In the genomic region with DNA sequence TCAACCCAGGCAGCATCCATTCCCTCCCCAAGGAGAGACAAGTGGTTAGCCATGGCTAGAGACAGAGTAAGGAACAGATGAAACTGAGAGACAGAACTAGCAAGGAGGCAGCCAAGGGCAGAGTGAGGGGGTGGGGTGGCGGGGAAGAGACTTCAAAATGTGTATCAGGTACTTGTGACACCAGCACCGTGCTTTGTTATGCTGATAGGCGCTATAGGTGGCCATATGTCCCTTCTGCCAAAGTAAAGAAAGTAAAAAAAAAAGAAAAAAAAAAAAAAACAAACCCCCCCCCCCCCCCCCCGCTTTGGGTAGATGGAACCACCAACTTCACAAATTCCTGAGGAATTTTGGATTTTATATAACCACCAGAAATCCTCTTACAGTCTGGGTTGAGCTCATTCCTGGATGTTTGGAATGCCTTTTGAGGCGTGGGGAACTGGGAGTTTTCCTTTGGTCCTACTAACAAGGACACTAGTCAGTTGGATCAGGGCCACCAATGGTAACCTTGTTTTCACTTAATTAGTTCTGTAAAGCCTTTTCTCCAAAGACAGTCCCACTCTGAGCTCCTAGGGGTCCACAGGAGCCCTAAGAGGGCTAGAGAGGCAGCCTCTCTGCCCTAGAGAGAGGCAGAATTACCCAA, we compare ENCODE assay signal across 12 mouse cellular contexts. TPM values are rescaled to one million over a fixed set of nuclear protein-coding genes. Genes with fewer than 3 reads are reported as not detected.
DNase-seq lines count a peak whose midpoint lies in the region; ATAC-seq and TF ChIP-seq lines count a peak whose summit lies in the region.
"Had no signal": no experiment of that assay in that cellular context is flagged by ENCODE, and none has a peak within 500 bp of the region (broad histone marks: within the 10 kb centered on the region; RNA-seq: fewer than 3 reads in every experiment).

No protein-coding gene starts in this region.

- peak; percentile 34 for DNase-seq in kidney, postnatal 0 days (ENCODE audit: low spot score)
- DNase-seq in ES-CJ7 (ENCODE audit: low read depth, low spot score): peak; percentile 88
- peak; percentile 84 for DNase-seq in R1 (ENCODE audit: low read depth, low spot score)
- no peak for DNase-seq in liver, embryonic 14.5 days (ENCODE audit: low read depth in 3 of 3, low spot score in 3 of 3)
- no peak for DNase-seq in embryo, embryonic 11 days
- DNase-seq in adipocyte (ENCODE audit: low spot score): no peak
- DNase-seq: cerebellum, postnatal 36 days; gastrocnemius, postnatal 25 days; kidney, adult 11 months; right cerebral cortex, postnatal 4 days had no signal

- no peaks in the 10 kb centered on the region for H3K9me3 ChIP-seq in kidney, postnatal 0 days (replicated peaks; ENCODE audit: low read length)
- no peaks in the 10 kb centered on the region for H3K9me3 ChIP-seq in kidney, embryonic 16.5 days (ENCODE audit: low read length)
- no peaks in the 10 kb centered on the region for H3K9me3 ChIP-seq in liver, embryonic 14.5 days (ENCODE audit: control insufficient read depth, low read length)

- no peaks in the 10 kb centered on the region for H3K36me3 ChIP-seq in kidney, postnatal 0 days (ENCODE audit: insufficient read depth, low read length)
- H3K36me3 ChIP-seq in kidney, embryonic 16.5 days (ENCODE audit: insufficient read depth, low read length): no peaks in the 10 kb centered on the region
- no peaks in the 10 kb centered on the region for H3K36me3 ChIP-seq in liver, embryonic 14.5 days (replicated peaks; ENCODE audit: control insufficient read depth, insufficient read depth, low read depth)

- H3K27me3 ChIP-seq in kidney, postnatal 0 days (ENCODE audit: insufficient read depth, low read length): no peaks in the 10 kb centered on the region
- no peaks in the 10 kb centered on the region for H3K27me3 ChIP-seq in kidney, embryonic 16.5 days (ENCODE audit: insufficient read depth, low read length)
- no peaks in the 10 kb centered on the region for H3K27me3 ChIP-seq in liver, embryonic 14.5 days (ENCODE audit: control insufficient read depth, insufficient read depth, low read length)
- H3K27me3 ChIP-seq: Patski had no signal

- H3K27ac ChIP-seq in kidney, postnatal 0 days: no peak overlapping the region
- no peak overlapping the region for H3K27ac ChIP-seq in kidney, embryonic 16.5 days (ENCODE audit: low read length)
- peak overlapping the region; percentile 53 for H3K27ac ChIP-seq in liver, embryonic 14.5 days

- TF ChIP-seq CTCF in kidney, postnatal 0 days (IDR thresholded peaks at IDR 0.05; ENCODE audit: low read depth): no peak
- TF ChIP-seq CTCF in liver, embryonic 14.5 days (IDR thresholded peaks at IDR 0.05; ENCODE audit: low read depth): no peak

- WGBS in kidney, postnatal 0 days: 57% methylated on average over 5 of the region's 5 CpGs
- 51% methylated on average over 5 of the region's 5 CpGs for WGBS in kidney, embryonic 16.5 days
- WGBS in liver, embryonic 14.5 days (ENCODE audit: insufficient replicate concordance): 28% methylated on average over 5 of the region's 5 CpGs

- no peak overlapping the region for H3K9ac ChIP-seq in kidney, postnatal 0 days (ENCODE audit: low read depth, low read length)
- H3K9ac ChIP-seq in kidney, embryonic 16.5 days (replicated peaks; ENCODE audit: low read length): no peak overlapping the region
- H3K9ac ChIP-seq in liver, embryonic 14.5 days (replicated peaks): peak overlapping the region; percentile 32

- H3K4me2 ChIP-seq in kidney, postnatal 0 days (ENCODE audit: low read length): no peak overlapping the region
- H3K4me2 ChIP-seq in kidney, embryonic 16.5 days (replicated peaks; ENCODE audit: low read depth, low read length): no peak overlapping the region
- H3K4me2 ChIP-seq in liver, embryonic 14.5 days (ENCODE audit: low read depth): peak overlapping the region; percentile 56

- no peak for TF ChIP-seq EP300 in liver, embryonic 14.5 days (IDR thresholded peaks at IDR 0.05; ENCODE audit: low read depth)

- H3K4me3 ChIP-seq in kidney, postnatal 0 days (replicated peaks; ENCODE audit: low read depth, low read length): no peak overlapping the region
- H3K4me3 ChIP-seq in kidney, embryonic 16.5 days (ENCODE audit: low read length): no peak overlapping the region
- H3K4me3 ChIP-seq in liver, embryonic 14.5 days (ENCODE audit: insufficient read depth in 1 of 2, low read depth in 2 of 2, low read length in 2 of 2): peak overlapping the region in 1 of 2 experiments; percentile 32; a peak in 3 of 4 replicates

- H3K4me1 ChIP-seq in kidney, postnatal 0 days (replicated peaks; ENCODE audit: insufficient read depth, low read length): no peaks in the 10 kb centered on the region; the same call in 1 of the 2 replicates
- no peaks in the 10 kb centered on the region; the same call in 1 of the 2 replicates for H3K4me1 ChIP-seq in kidney, embryonic 16.5 days (ENCODE audit: insufficient read depth, low read length)
- H3K4me1 ChIP-seq in liver, embryonic 14.5 days (replicated peaks; ENCODE audit: control insufficient read depth in 2 of 2, insufficient read depth in 2 of 2, low read length in 1 of 2): peaks cover 33 to 44% of the 10 kb centered on the region in 2 experiments

- ATAC-seq in kidney, postnatal 0 days (replicated peaks; ENCODE audit: low FRiP score, low read depth): no peak
- ATAC-seq in kidney, embryonic 16.5 days (ENCODE audit: low FRiP score, low TSS enrichment): no peak
- peak; percentile 51; the same call in 1 of the 2 replicates for ATAC-seq in liver, embryonic 14.5 days (ENCODE audit: insufficient read depth)
- ATAC-seq: Patski had no signal

RNA-seq across cellular contexts. Expression of a gene that starts 14.0 kb away (rescaled TPM):
- polyA plus RNA-seq in kidney, postnatal 0 days (2015; fragmentation: Nextera tagmentation; extraction: Ambion mirVana): 140 and 144 TPM in 2 replicates
- polyA plus RNA-seq in kidney, embryonic 16.5 days (2015; fragmentation: Nextera tagmentation; extraction: Ambion mirVana): 48.2 and 81.9 TPM in 2 replicates
- 11.0 and 14.5 TPM in 2 replicates for polyA plus RNA-seq in liver, embryonic 14.5 days (2012; rRNA removed)
- 21.0 and 21.3 TPM in 2 replicates for polyA plus RNA-seq in liver, embryonic 14.5 days (2014; fragmentation: Nextera tagmentation; extraction: Ambion mirVana)

RNA-seq across cellular contexts. Expression of a gene that starts 46.5 kb away (rescaled TPM):
- polyA plus RNA-seq in kidney, postnatal 0 days (2015; fragmentation: Nextera tagmentation; extraction: Ambion mirVana): 232 and 262 TPM in 2 replicates
- 325 and 328 TPM in 2 replicates for polyA plus RNA-seq in kidney, embryonic 16.5 days (2015; fragmentation: Nextera tagmentation; extraction: Ambion mirVana)
- polyA plus RNA-seq in liver, embryonic 14.5 days (2012; rRNA removed): 43.0 and 69.7 TPM in 2 replicates
- 79.8 and 89.7 TPM in 2 replicates for polyA plus RNA-seq in liver, embryonic 14.5 days (2014; fragmentation: Nextera tagmentation; extraction: Ambion mirVana)

RNA-seq across cellular contexts. Expression of a gene that starts 59.2 kb away (rescaled TPM):
- 402 and 433 TPM in 2 replicates for polyA plus RNA-seq in kidney, postnatal 0 days (2015; fragmentation: Nextera tagmentation; extraction: Ambion mirVana)
- 191 and 193 TPM in 2 replicates for polyA plus RNA-seq in kidney, embryonic 16.5 days (2015; fragmentation: Nextera tagmentation; extraction: Ambion mirVana)
- 58.1 and 74.9 TPM in 2 replicates for polyA plus RNA-seq in liver, embryonic 14.5 days (2012; rRNA removed)
- 111 and 122 TPM in 2 replicates for polyA plus RNA-seq in liver, embryonic 14.5 days (2014; fragmentation: Nextera tagmentation; extraction: Ambion mirVana)

Comparison
In these comparisons a context has a peak if more than half of its experiments do, and no peak if none do; other contexts are left out.
1. DNase-seq: peak in kidney, postnatal 0 days (single experiment), ES-CJ7 (single experiment) and R1 (single experiment); none in liver, embryonic 14.5 days (0 of 3), embryo, embryonic 11 days (single experiment) and adipocyte (single experiment).